Mouse (Mus musculus): ENCODE measurements around the gene Cers5. TPM values are rescaled to one million over a fixed set of nuclear protein-coding genes. Genes with fewer than 3 reads are reported as not detected.
A peak's percentile ranks its signal among the peaks of the same experiment; 100 is the strongest.
"Not testable (repeated sequence)": the region's sequence is repeated elsewhere in the genome, so short reads cannot be mapped to it uniquely, and the experiment has no call there.

Gene Cers5
- polyA plus RNA-seq, 1 experiment, result 15.6 TPM

DNA sequence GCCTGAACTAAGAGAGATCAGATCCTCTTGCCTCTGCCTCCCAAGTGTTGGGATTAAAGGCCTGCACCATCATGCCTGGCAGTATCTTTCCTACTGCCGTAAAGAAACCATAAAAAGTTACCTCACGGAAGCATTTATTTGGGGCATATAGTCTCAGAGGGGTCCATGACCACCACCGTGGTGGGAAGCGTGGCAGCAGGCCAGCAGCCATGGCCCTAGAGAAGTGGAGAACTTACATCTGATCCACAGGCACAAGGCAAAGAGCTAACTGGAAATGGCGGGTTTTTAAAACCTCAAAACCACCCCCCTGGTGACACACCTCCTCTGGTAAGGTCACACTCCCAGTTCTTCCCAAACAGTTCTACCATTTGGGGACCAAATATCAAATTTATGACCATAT lies 44.5 kb downstream of the Cers5 start:
- 80% methylated on average over 5 of the region's 5 CpGs for WGBS
- DNase-seq (ENCODE audit: low read depth, low spot score), result no peak

DNA sequence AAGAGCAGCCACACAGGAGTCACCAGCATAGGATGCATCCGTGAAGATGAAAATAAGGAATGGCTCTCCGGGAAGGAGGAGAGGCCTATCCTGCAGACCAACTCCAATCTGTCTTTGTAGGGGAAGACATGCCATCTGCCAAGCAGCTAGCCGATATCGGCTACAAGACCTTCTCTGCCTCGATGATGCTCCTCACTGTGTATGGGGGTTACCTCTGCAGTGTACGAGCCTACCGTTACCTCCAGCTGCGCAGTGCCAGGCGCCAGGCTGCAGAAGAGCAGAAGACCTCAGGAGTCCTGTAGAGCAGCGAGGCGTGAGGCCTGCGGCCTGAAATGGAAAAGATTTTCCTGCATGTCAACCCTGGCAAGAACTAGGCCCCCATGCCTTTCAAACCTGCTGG lies 45.2 kb downstream of the Cers5 start:
- WGBS, result 91% methylated on average over 12 of the region's 12 CpGs
- no peak for DNase-seq (ENCODE audit: low read depth, low spot score)

DNA sequence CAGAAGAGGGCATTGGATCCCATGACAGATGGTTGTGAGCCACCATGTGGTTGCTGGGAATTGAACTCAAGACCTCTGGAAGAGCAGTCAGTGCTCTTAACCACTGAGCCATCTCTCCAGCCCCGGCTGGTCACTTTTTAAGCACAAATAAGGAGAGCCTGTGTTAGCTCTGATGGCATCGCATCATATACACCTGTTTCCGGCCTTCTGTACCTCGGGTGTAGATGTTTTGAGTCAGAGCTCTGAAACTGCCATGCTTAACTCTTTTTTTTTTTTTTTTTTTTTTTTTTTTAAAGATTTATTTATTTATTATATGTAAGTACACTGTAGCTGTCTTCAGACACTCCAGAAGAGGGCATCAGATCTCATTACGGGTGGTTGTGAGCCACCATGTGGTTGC lies 45.6 kb downstream of the Cers5 start:
- 84% methylated on average over 4 of the region's 5 CpGs for WGBS
- DNase-seq (ENCODE audit: low read depth, low spot score), result not testable (repeated sequence)

DNA sequence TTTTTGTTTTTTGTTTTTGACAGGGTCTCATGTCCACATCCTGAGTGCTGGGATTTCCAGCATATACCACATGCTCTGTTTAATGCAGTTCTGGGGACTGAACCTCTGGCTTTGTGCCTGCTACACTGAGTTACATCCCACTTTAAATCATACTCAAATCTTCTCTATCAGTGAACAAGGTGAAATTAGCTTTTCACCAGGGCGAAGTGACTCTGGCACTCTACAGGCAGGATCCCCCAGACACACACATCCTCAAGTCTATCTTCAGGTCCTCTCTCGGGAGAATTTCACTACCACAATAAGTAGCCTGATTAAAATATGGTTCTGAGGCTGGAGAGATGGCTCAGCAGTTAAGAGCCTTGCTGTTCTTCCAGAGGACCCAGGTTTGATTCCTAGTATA lies 46.1 kb downstream of the Cers5 start:
- 52% methylated on average over 2 of the region's 2 CpGs for WGBS
- no peak for DNase-seq (ENCODE audit: low read depth, low spot score)

DNA sequence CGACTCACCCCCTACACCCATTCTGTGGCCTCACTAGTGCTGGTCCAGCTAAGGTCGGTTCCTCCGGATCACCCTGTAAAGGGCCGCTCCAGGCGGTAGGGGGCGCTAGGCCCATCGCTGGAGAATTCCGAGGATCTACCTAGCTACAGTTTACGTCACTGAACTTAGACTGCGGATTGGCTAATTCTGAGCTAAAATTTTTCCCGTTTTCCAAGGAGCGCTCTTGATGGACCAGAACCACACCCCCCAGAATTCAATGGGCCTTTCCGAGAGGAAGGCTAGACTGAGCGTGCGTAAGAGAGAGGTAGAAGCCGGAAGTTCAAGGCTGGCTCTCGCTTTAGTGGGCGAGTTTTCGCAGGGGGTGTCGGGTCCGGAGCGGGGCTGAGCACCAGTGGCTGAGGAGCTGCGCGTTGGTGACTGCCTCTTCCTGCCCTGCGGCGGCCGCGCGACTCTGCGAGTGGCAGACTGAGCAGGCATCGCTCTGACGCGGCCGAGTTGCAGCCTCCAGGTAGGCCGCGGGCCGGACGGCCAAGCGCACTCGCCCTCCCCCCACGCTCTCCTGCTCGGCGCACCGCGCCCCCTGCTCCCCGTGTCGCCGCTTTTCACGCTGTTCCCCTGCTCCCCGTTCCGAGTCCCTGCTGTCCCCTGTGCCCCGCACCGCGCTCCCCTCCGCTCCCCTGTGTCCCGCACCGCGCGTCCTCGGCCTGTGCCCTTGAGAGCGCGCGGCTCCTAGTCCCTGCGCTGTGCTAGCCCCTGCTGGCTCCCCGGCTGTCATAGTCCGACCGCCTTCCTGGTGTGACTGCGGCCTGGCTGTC lies 47.1 kb downstream of the Cers5 start, which contains the start of gene Cox14:
Gene Cox14, plus strand, starts transcription at position 278 of the 815 bp plus-strand sequence.
- under 1% methylated on average over 68 of the region's 68 CpGs for WGBS
- DNase-seq (ENCODE audit: low read depth, low spot score), result peak; percentile 99

DNA sequence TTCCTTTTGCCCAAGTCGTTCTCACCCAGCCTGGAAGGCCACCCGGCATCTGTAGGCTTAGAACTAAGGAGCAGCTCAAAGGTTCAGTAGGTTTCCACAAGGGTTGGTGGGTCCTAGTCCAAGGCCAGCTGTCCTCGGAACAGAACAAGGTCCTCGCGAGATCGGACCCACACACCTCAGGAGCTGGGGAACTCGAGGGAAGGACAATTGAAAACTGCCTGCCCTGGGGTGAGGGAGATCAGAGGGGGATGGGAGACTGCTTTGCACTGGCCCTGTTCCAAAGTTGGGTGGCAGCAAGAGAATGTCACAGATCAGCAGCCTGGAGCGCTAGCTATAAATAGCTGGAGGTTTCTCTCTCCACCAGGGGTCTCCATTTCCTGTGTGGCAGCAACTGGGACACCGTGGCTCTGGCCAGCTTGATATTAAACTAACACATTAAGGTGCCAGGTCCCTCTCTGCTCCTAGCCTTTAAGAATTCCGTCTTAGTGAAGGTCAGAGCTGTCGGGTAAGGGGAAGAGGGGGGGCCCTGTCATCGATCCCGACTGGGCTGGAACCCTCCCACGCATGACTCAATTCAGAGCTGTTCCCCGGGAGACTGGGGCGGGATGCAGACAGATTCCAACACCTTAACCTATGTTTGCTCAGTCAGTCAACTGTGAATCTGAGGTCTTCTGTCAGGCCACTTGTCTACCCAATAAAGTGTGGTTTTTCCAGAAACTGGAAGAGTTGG lies 48.2 kb downstream of the Cers5 start:
- no peak for DNase-seq (ENCODE audit: low read depth, low spot score)
- WGBS, result 6% methylated on average over 16 of the region's 16 CpGs

DNA sequence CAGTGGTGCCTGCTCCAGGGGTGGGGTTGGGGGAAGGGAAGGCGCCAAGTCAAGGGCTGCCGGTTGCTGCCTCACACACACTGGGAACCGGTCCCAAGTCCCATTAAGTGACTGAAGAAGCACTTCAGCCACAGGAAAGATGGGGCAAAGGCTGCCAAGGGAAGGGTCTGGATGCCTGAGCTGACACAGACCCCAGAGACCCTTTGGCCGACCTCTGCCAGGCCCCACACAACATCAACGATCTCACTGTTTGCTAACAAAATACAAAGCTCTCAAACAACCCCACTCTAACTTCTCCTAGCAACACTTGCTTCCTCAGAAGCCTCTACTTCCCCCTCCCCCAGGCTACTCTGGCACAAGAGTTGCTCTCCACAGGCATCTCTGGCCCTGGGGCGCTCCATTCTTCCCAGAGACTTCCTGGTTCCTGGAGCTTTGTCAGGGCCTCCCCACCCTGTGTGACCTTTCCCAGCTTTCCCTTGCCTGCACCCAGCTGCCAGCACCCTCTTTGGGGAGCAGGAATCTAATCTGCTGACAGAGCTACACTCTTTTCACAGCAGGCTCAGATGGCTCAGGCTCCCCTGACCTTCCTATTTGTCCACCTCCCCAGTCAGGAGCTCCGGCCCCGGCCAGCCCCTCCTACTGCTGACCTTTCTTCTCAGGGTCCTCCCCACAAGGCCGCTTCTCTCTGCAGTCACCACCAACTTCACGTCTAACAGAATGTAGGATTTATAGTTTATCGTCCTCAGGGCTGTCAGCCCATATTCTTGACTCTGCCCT lies 49.0 kb downstream of the Cers5 start:
- DNase-seq (ENCODE audit: low read depth, low spot score), result no peak
- WGBS, result 19% methylated on average over 11 of the region's 11 CpGs

DNA sequence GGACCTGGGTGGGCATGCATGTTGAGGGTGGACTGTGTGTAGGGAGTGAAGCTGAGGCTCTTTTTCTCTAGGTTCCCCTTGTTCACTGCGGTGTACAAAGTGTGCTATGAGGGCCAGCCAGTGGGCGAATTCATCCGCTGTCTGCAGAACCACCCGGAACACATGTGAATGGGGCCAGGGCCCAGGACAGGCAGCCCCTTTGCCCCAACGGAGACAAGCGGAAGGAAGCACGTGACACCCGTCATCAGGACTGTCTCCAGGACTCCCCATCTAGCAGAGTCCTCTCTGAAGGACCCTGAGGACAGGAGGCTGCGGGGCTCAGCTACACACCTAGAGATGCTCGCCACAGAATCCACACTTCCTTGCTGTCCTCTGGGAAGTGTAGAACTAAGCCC lies 49.6 kb downstream of the Cers5 start:
- WGBS, result 75% methylated on average over 10 of the region's 10 CpGs
- no peak for DNase-seq (ENCODE audit: low read depth, low spot score)

DNA sequence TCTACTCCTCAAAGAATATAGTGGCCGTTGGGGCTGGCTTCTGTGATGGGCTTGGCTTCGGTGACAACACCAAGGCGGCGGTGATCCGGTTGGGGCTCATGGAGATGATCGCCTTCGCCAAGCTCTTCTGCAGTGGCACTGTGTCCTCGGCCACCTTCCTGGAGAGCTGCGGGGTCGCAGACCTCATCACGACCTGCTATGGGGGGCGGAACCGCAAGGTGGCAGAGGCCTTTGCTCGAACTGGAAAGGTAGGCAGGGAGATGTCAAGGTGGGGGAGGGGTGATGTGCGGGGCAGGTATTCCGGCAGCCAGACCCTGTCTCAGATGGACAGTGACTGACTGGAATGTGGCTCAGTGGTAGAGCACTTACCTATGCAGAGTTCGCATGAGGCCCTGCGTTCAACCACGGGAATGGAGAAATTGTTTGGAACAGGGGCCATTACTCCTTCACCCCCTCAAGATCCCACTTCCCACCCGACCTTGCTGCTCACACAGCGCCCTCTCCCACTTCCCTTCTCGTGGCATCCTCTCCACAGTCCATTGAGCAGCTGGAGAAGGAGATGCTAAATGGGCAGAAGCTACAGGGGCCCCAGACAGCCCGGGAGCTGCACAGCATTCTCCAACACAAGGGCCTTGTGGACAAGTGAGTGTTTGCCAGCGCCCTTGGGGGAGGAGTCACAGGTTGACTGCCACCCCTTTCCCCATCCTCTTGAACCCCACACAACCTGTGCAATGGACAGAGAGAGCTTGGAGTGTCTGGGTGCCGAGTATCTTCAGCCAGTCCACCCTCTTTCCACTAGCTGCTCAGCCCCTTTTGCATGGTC lies 50.6 kb downstream of the Cers5 start:
- WGBS, result 90% methylated on average over 25 of the region's 25 CpGs
- no peak for DNase-seq (ENCODE audit: low read depth, low spot score)

DNA sequence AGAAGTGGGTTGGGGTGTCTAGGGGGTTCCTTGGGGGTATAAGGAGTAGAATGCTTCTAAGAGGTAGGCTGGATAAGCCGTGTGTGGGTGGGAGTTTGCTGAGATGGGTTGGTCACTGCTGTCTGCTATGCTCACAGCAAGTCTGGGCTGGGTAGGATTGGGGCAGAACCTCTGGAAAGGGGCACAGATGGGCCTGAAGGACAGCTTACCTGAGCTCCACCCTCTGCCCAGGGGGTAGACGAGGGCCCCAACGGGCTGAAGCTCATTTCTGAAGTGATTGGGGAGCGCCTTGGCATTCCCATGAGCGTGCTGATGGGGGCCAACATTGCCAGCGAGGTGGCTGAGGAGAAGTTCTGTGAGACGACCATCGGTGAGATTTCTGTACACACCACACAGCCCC lies 52.8 kb downstream of the Cers5 start:
- no peak for DNase-seq (ENCODE audit: low read depth, low spot score)
- WGBS, result 88% methylated on average over 8 of the region's 8 CpGs

DNA sequence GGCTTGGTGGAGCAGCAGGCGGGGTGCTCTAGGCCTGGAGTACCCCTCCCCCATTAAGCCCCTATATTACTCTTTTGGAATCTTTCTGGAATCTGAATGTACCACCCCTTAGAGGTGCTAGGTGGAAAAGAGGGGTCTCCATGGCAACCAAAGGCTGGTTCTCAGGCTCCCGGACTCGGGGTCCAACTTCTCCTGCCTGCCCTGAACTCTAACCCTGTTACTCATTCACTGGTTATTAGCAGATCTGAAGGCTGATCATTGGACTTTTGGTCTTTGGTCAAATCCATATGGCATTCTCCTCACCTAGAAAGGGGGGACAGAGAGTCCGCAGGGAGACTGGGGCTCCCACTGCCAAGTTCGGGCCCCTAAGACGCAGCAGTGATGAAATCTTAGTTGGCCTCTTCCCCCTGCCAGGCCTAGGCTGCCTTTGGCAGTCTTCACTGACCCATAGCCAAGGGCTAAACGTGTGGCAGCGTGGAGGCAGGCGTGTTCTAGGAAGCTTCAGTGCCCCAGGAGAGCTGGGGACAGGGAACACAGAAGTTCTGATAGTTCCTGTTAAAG lies 54.1 kb downstream of the Cers5 start:
- DNase-seq (ENCODE audit: low read depth, low spot score), result no peak
- 73% methylated on average over 9 of the region's 9 CpGs for WGBS

DNA sequence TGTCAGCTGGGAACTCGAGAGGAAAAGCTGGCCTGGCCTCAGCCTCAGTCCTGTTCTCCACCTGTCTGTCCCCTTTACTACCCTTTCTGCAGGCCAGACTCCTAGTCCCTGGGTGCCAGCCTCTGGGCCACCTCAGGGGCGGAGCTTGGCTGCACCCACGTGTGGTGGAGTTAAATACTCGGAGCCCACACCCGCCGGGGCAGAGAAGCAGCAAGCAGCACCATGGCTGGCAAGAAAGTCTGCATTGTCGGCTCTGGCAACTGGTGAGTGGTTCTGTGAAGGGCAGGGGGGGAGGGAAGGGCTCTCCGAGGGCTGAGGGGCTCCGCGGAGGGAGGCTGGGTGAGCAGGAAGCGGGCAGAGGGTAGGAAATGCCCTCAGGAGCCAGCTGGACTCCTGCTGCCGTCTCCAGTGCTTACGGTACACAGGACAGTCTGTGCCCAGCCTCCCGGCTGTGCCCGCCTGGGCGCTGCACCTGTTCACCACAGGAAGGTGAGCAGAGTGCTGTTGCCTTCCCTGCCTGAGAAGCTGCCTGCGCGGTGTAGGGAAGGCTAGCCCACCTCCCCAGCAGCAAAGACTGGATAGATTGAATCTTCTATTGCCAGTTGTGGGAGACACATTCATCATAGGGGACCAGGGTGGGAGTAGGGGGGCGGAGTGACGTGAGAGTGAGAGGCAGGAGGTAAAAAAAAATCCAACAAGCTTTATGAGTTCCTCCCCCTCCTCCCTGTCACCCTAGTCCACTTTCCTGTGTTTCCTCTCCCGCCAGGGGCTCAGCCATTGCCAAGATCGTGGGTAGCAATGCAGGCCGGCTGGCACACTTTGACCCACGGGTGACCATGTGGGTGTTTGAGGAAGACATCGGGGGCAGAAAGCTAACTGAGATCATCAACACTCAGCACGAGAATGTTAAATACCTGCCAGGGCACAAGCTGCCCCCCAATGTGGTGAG lies 55.0 kb downstream of the Cers5 start, which contains the start of gene Gpd1:
Gene Gpd1, plus strand, starts transcription at position 130 of the 949 bp plus-strand sequence.
- no peak for DNase-seq (ENCODE audit: low read depth, low spot score)
- WGBS, result 24% methylated on average over 26 of the region's 26 CpGs

DNA sequence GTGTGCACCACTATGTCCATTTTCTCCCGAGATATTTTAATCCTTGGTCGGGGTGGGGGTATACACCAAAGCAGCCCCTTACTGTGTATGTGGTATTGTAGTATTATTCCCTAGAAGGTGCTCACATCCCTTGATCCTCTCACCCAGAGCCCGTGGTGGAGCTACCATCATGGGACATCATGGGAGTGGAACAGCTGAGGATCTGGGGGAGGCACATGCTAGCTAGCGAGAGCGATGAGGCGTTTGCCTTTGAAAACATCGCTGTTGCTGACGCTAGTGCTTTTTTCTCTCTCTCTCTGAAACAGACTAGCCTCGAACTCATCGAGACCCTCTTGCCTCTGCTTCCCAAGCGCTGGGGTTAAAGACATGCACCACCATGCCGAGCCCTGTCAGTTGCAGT lies 55.9 kb downstream of the Cers5 start:
- no peak for DNase-seq (ENCODE audit: low read depth, low spot score)

DNA sequence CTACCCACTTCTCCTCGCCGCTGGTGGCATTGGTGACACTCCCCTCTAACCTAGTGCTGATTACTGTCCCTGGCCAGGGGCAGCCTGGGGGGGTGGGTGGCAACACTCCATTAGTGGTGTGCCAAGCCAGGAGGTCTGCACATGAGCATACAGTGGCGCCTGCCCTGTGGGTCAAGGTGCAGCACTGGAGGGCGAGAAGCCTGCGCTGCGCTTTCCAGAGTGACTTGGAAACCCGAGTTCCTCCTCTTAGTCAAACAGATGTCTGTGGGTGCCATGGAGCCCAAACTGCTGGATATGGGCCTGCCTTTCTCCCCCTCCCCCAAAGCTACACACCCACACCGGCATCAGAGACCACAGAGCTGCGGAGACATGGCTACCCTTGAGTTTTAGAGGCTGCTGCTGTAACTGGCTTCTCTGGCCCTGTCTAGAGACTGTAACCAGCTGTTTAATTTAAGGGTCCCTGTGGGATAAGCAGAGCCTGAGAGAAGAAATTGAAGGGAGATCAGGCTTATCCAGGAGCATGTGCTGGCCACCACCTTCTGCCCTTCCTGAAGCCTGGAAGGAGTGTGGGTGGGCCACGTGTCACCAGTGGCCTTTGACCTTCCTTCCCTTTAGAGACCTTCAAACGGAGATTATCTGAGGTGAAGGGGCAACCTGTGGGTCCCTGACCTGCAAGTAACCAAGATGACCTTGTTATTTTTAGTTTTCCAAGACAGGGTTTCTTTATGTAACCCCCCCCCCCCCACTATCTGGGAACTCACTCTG lies 56.5 kb downstream of the Cers5 start:
- WGBS, result 59% methylated on average over 11 of the region's 11 CpGs
- DNase-seq (ENCODE audit: low read depth, low spot score), result no peak

More for the DNA sequence above, 55.9 kb downstream of the Cers5 start:
- WGBS, result 83% methylated on average over 12 of the region's 12 CpGs

DNA sequence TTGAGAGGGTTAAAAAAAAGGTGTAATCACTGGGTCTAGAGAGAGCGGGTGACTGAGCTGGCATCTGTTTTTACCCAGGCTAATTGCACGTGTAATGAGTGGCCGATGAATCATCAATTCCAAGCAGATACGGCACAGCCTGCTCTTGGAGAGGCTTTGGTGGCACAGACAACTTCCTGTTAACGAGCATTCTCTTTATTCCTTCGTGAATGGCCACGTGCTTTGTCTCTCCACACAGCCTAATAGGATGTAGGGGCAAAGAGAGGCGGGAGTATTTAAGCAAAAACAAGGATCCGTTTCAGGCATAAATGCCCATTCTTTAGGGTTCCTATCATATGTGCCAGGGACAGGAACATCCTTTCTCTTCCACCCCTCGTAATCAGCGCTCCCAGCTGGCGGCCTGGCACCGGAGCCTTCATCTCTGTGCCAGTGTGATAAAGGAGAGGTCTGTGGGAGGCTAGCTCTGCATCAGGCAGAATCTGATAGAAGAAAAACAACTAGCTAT lies 57.3 kb downstream of the Cers5 start:
- 51% methylated on average over 13 of the region's 13 CpGs for WGBS
- DNase-seq (ENCODE audit: low read depth, low spot score), result no peak

DNA sequence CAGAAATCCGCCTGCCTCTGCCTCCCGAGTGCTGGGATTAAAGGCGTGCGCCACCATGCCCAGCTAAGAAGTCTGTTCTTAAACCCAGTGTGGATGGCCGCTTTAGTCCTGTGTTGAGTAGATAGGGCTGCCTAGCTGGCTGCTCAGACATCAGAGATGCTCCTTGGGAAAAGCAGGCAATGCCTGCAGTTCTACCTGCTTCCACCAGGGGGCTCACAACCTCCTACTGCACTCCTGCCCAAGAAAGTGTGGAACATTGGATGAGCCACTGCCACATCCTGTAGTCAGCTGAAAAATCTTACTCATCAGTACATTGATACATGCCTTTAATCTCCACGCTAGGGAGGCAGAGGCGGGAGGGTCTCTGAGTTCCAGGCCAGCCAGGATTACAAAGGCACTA lies 57.8 kb downstream of the Cers5 start:
- DNase-seq (ENCODE audit: low read depth, low spot score), result no peak

DNA sequence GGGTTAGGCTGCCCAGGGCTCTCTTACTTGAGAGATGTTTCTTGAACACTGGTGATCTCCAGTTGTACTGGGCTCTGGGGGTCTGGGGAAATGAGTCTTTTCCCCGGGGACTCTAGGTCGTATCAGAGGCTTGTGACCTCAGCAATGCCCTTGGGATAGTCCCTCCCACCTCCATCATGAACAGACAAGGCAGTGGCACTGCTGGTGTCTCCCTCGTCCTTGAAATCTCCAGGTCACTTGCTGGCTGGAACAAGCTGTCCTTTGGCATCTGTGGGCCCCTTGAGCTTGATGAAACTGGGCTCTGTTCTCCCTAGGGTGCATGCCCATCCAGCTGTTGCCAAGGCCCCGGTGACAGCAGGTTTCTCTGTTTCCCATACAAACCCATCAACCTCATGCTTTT lies 58.5 kb downstream of the Cers5 start:
- 72% methylated on average over 4 of the region's 4 CpGs for WGBS
- DNase-seq (ENCODE audit: low read depth, low spot score), result no peak

More for the DNA sequence above, 57.8 kb downstream of the Cers5 start:
- WGBS, result 54% methylated on average over 7 of the region's 7 CpGs
